In genomic region chr12:25095974-25096639, GRCm38 (mm10) we compare ENCODE assay signal across 8 mouse cellular contexts. TPM values are rescaled to one million over a fixed set of nuclear protein-coding genes. Genes with fewer than 3 reads are reported as not detected.
A peak's percentile ranks its signal among the peaks of the same experiment; 100 is the strongest.
DNase-seq lines count a peak whose midpoint lies in the region; ATAC-seq and TF ChIP-seq lines count a peak whose summit lies in the region.

No protein-coding gene starts in this region.

- no peak overlapping the region for H3K27ac ChIP-seq in ES-E14 (ENCODE audit: insufficient read depth, low read depth, low read length, poor library complexity, severe bottlenecking)
- peak overlapping the region; percentile 93 for H3K27ac ChIP-seq in forebrain, embryonic 15.5 days (replicated peaks)
- peak overlapping the region; percentile 98 for H3K27ac ChIP-seq in liver, postnatal 0 days (ENCODE audit: low read depth)
- H3K27ac ChIP-seq in neural tube, embryonic 13.5 days (replicated peaks), result peak overlapping the region; percentile 96

- H3K4me2 ChIP-seq in forebrain, embryonic 15.5 days (replicated peaks), result peak overlapping the region; percentile 95
- peak overlapping the region; percentile 92 for H3K4me2 ChIP-seq in liver, postnatal 0 days (ENCODE audit: low read depth, low read length)
- H3K4me2 ChIP-seq in neural tube, embryonic 13.5 days, result peak overlapping the region; percentile 97

- DNase-seq in ES-E14 (ENCODE audit: low read depth, low spot score), result peak; percentile 92
- DNase-seq in cerebellum, adult 11-12 months, result peak; percentile 95
- peak; percentile 99 for DNase-seq in heart, postnatal 25 days (ENCODE audit: low spot score)
- DNase-seq in layer of hippocampus, adult 11-12 months (ENCODE audit: low spot score), result peak; percentile 97
- peak; percentile 93 for DNase-seq in liver, postnatal 0 days
- peak; percentile 96 for DNase-seq in telencephalon, adult 2 months (ENCODE audit: low read depth, low spot score)

- TF ChIP-seq EP300 in liver, postnatal 0 days (IDR thresholded peaks at IDR 0.05; ENCODE audit: low read depth), result peak; percentile 25; the same call in 1 of the 2 replicates

- peak; percentile 92 for ATAC-seq in forebrain, embryonic 15.5 days (replicated peaks)
- ATAC-seq in liver, postnatal 0 days, result peak; percentile 78
- ATAC-seq in neural tube, embryonic 13.5 days (ENCODE audit: low read depth), result peak; percentile 88

- in situ Hi-C loops in ES-E14 (cut with MboI; ENCODE audit: low sequenced_read_pairs in 2 of 2, unreplicated experiment in 2 of 2), result loop anchor here in 1 of 2 experiments (25.0 kb wide), 3 partner anchors 316 to 1191 kb away; no protein-coding TSS in a partner anchor

- H3K9ac ChIP-seq in ES-E14 (ENCODE audit: insufficient read depth, low read depth, low read length, poor library complexity, severe bottlenecking), result peak overlapping the region; percentile 63
- peak overlapping the region; percentile 84 for H3K9ac ChIP-seq in forebrain, embryonic 15.5 days (replicated peaks)
- H3K9ac ChIP-seq in liver, postnatal 0 days (replicated peaks), result peak overlapping the region; percentile 79
- H3K9ac ChIP-seq in neural tube, embryonic 13.5 days, result peak overlapping the region; percentile 80

- H3K27me3 ChIP-seq in forebrain, embryonic 15.5 days, result 0 out of 2 replicates have a peak, but pooled peaks cover 3% of the 10 kb centered on the region
- peaks cover 29% of the 10 kb centered on the region for H3K27me3 ChIP-seq in liver, postnatal 0 days (ENCODE audit: insufficient read depth, low read length)
- no peaks in the 10 kb centered on the region for H3K27me3 ChIP-seq in neural tube, embryonic 13.5 days

- H3K36me3 ChIP-seq in ES-E14 (ENCODE audit: control insufficient read depth, insufficient read depth, low read length, poor library complexity, severe bottlenecking), result no peaks in the 10 kb centered on the region
- H3K36me3 ChIP-seq in forebrain, embryonic 15.5 days, result no peaks in the 10 kb centered on the region
- no peaks in the 10 kb centered on the region for H3K36me3 ChIP-seq in liver, postnatal 0 days (replicated peaks; ENCODE audit: insufficient read depth, low read length)
- no peaks in the 10 kb centered on the region for H3K36me3 ChIP-seq in neural tube, embryonic 13.5 days

- intact Hi-C loops in heart, postnatal 25 days (cut with DNase I), result loop anchor here (10.0 kb wide), 2 partner anchors 769 to 1219 kb away; no protein-coding TSS in a partner anchor

- peak overlapping the region; percentile 75 to 76 for H3K4me3 ChIP-seq in ES-E14 (ENCODE audit: insufficient read depth in 1 of 2, low read depth in 1 of 2, low read length in 2 of 2, poor library complexity in 1 of 2, severe bottlenecking in 1 of 2)
- peak overlapping the region; percentile 85 for H3K4me3 ChIP-seq in forebrain, embryonic 15.5 days
- H3K4me3 ChIP-seq in liver, postnatal 0 days (ENCODE audit: low read depth, low read length), result peak overlapping the region; percentile 79
- H3K4me3 ChIP-seq in neural tube, embryonic 13.5 days, result peak overlapping the region; percentile 63

- no peaks in the 10 kb centered on the region for H3K9me3 ChIP-seq in ES-E14 (ENCODE audit: control insufficient read depth, insufficient read depth, low read depth, low read length)
- no peaks in the 10 kb centered on the region for H3K9me3 ChIP-seq in forebrain, embryonic 15.5 days
- no peaks in the 10 kb centered on the region for H3K9me3 ChIP-seq in liver, postnatal 0 days (ENCODE audit: low read length)
- no peaks in the 10 kb centered on the region for H3K9me3 ChIP-seq in neural tube, embryonic 13.5 days

- TF ChIP-seq CTCF in liver, postnatal 0 days (IDR thresholded peaks at IDR 0.05; ENCODE audit: low read depth), result no peak

- H3K4me1 ChIP-seq in ES-E14 (ENCODE audit: control insufficient read depth in 2 of 2, insufficient read depth in 2 of 2, low read length in 2 of 2, poor library complexity in 1 of 2), result peaks cover 2 to 12% of the 10 kb centered on the region in 2 experiments; a peak in 3 of 4 replicates
- H3K4me1 ChIP-seq in forebrain, embryonic 15.5 days, result peaks cover 60% of the 10 kb centered on the region
- H3K4me1 ChIP-seq in liver, postnatal 0 days (ENCODE audit: insufficient read depth), result peaks cover 22% of the 10 kb centered on the region
- H3K4me1 ChIP-seq in neural tube, embryonic 13.5 days (replicated peaks), result peaks cover 75% of the 10 kb centered on the region

- under 1% methylated on average over 41 of the region's 41 CpGs for WGBS in forebrain, embryonic 15.5 days
- WGBS in liver, postnatal 0 days (ENCODE audit: insufficient replicate concordance), result under 1% methylated on average over 41 of the region's 41 CpGs
- under 1% methylated on average over 41 of the region's 41 CpGs for WGBS in neural tube, embryonic 13.5 days

TF ChIP-seq in ES-E14, 5 proteins besides CTCF, POLR2A, EP300 and RAD21:
- peak; percentile 80; the same call in 1 of the 2 replicates for TF ChIP-seq CHD2 (IDR thresholded peaks at IDR 0.05; ENCODE audit: low read depth, low read length)
- TF ChIP-seq ZC3H11A (IDR thresholded peaks at IDR 0.05; ENCODE audit: borderline replicate concordance, low read depth, low read length), result no peak
TF ChIP-seq in ES-E14: peak in this region for 1.

RNA-seq across cellular contexts. Expression of gene Id2, which starts 0.8 kb away (rescaled TPM):
- total RNA-seq in ES-E14 (2012; rRNA removed), result 8.8 and 14.5 TPM in 2 replicates
- polyA plus RNA-seq in forebrain, embryonic 15.5 days (2015; fragmentation: Nextera tagmentation; extraction: Ambion mirVana), result 509 and 581 TPM in 2 replicates
- 10 to 100 TPM; 12.6 TPM for total RNA-seq in heart, postnatal 25 days (2021)
- 245 and 376 TPM in 2 replicates for polyA plus RNA-seq in liver, postnatal 0 days (2015; fragmentation: Nextera tagmentation; extraction: Ambion mirVana)
- polyA plus RNA-seq in neural tube, embryonic 13.5 days (2015; fragmentation: Nextera tagmentation; extraction: Ambion mirVana), result 254 and 258 TPM in 2 replicates
